Mouse (Mus musculus) lung, postnatal 4 days (tissue): ENCODE results near the gene Gfra4.
"Not testable (repeated sequence)": the region's sequence is repeated elsewhere in the genome, so short reads cannot be mapped to it uniquely, and the experiment has no call there.

ENCODE experiments used
- DNase-seq, 2 experiments: peaks; one replicate each; pipeline ENCODE4 v3.0.0; 2021

Gfra4 gene

GRCm38 (mm10) chr2:131046025-131046424, 3.1 kb upstream of the Gfra4 start:
- no peak for DNase-seq

- peak in 1 of 2 experiments; percentile 5 for DNase-seq
These were observed 2.3 kb upstream of the Gfra4 start for GRCm38 (mm10) chr2:131044989-131045720.

GRCm38 (mm10) chr2:131044354-131044852, 1.5 kb upstream of the Gfra4 start:
- DNase-seq, result peak in 1 of 2 experiments; percentile 5

- DNase-seq, result peak in 1 of 2 experiments; percentile 60
These were observed 1.7 kb downstream of the Gfra4 start for GRCm38 (mm10) chr2:131040854-131041825.

GRCm38 (mm10) chr2:131038675-131039074, 4.2 kb downstream of the Gfra4 start:
- DNase-seq, result no peak

GRCm38 (mm10) chr2:131038197-131038596, 4.7 kb downstream of the Gfra4 start:
- no peak for DNase-seq

- peak; percentile 34 to 68 for DNase-seq
These were observed 5.5 kb downstream of the Gfra4 start for GRCm38 (mm10) chr2:131037226-131037990.

GRCm38 (mm10) chr2:131036757-131037156, 6.1 kb downstream of the Gfra4 start:
- DNase-seq, result no peak

GRCm38 (mm10) chr2:131036343-131036742, 6.5 kb downstream of the Gfra4 start:
- no peak for DNase-seq

GRCm38 (mm10) chr2:131031406-131031805, 11.5 kb downstream of the Gfra4 start:
- DNase-seq, result not testable (repeated sequence)

GRCm38 (mm10) chr2:131030998-131031397, 11.9 kb downstream of the Gfra4 start:
- DNase-seq, result no peak

GRCm38 (mm10) chr2:131030561-131030960, 12.3 kb downstream of the Gfra4 start:
- no peak for DNase-seq

- DNase-seq, result peak in 1 of 2 experiments; percentile 30
These were observed 13.6 kb downstream of the Gfra4 start for GRCm38 (mm10) chr2:131029065-131029935.

GRCm38 (mm10) chr2:131026941-131027340, 15.9 kb downstream of the Gfra4 start:
- no peak for DNase-seq

- no peak for DNase-seq
These were observed 17.7 kb downstream of the Gfra4 start for GRCm38 (mm10) chr2:131025230-131025629.

GRCm38 (mm10) chr2:131010566-131010965, 32.3 kb downstream of the Gfra4 start:
- no peak for DNase-seq

GRCm38 (mm10) chr2:131009123-131009522, 33.8 kb downstream of the Gfra4 start:
- DNase-seq, result no peak

GRCm38 (mm10) chr2:130992818-130993217, 50.1 kb downstream of the Gfra4 start:
- DNase-seq, result no peak
